Mouse (Mus musculus) thymus, postnatal 10 days (tissue): ENCODE measurements around the gene Plaa.

ENCODE experiments used
- DNase-seq, 2 experiments: peaks; one replicate each; pipeline ENCODE4 v3.0.0; 2021; ENCODE audit warnings: low spot score in 2 of 2

Gene Plaa

GRCm38 (mm10) chr4:94556265-94557054, 46.6 kb downstream of the Plaa start, which contains the start of the genes Gm10306 and Caap1:
Gm10306 (plus strand) TSS chr4:94556546.
Caap1 (minus strand) TSS chr4:94556796.
- DNase-seq = peak; percentile 89 to 95

GRCm38 (mm10) chr4:94554955-94555494, 48.0 kb downstream of the Plaa start:
- no peak for DNase-seq

DNA sequence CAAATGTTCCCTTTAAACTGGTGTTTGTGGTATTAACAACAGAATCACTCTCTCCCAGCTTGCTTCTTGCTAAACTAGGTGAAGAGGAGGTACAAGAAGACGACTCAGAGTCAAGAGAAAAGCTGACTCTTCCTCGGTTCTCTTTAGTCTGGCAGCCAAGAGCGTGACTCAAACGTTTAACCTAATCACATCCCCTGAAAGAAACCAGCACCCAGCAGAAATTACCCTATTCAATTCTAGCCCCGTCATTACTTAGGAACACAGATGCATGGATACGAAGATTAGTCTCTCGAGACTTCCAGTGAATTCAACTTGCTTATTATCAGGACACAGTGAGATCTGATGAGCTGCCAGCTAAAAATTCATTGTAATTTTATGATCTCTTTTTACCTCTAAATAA, 58.7 kb downstream of the Plaa start:
- DNase-seq = no peak

DNA sequence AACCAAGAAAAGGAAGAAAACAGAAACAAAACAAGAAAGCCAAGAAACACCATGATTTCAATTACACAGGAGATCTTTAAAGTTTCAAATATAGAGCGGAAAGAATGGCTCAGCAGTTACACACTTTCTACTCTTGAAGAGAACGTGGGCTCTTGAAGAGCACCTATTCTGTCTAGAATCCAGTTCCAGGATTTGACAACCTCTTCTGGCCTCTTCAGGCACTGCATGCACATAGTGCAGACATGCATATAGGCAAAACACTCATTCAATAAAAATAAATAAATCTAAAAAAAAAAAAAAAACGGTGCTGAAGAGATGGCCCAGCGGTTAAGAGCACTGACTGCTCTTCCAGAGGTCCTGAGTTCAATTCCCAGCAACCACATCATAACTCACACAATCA, 60.0 kb downstream of the Plaa start:
- no peak for DNase-seq

- no peak for DNase-seq
Observed at GRCm38 (mm10) chr4:94533205-94533604, 69.8 kb downstream of the Plaa start.

GRCm38 (mm10) chr4:94529448-94529847, 73.6 kb downstream of the Plaa start:
- no peak for DNase-seq

GRCm38 (mm10) chr4:94523321-94523720, 79.7 kb downstream of the Plaa start:
- DNase-seq = no peak

- peak; percentile 12 to 23 for DNase-seq
Observed at GRCm38 (mm10) chr4:94517631-94518030, 85.4 kb downstream of the Plaa start.
